Mouse (Mus musculus): ENCODE measurements around the gene Ethe1. TPM values are rescaled to one million over a fixed set of nuclear protein-coding genes. Genes with fewer than 3 reads are reported as not detected.
"Not testable (repeated sequence)": the region's sequence is repeated elsewhere in the genome, so short reads cannot be mapped to it uniquely, and the experiment has no call there.

Gene Ethe1
- total RNA-seq, 4 experiments from 2014 or later, result 66.1 to 75.2 (median 70.0) TPM

GRCm38 (mm10) chr7:24611709-24612108 lies 24.4 kb downstream of the Ethe1 start:
- DNase-seq (ENCODE audit: low spot score), result no peak

- no peak for DNase-seq (ENCODE audit: low spot score)
Observed at GRCm38 (mm10) chr7:24612308-24612910, 25.1 kb downstream of the Ethe1 start.

GRCm38 (mm10) chr7:24614816-24615215 lies 27.5 kb downstream of the Ethe1 start:
- DNase-seq (ENCODE audit: low spot score), result no peak

DNA sequence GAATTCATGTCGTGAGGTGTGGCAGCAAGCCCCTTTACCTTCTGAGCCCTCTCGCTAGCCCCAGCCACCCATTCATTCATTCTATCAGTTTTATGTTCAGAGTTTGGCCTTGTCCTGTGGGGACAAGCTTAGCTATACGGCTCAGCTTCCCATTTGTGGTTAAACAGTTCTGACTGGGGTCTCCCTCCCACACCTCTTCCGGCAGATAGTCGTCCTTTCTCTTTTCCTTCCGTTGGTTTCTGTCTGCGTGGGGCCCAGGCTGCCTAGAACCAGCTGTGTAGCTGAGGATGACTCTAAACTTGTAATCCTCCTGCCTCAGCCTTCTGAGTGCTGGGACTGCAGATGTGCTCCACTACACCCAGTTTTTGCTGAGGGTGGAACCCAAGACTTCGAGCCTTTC lies 30.4 kb downstream of the Ethe1 start:
- no peak for DNase-seq (ENCODE audit: low spot score)

DNA sequence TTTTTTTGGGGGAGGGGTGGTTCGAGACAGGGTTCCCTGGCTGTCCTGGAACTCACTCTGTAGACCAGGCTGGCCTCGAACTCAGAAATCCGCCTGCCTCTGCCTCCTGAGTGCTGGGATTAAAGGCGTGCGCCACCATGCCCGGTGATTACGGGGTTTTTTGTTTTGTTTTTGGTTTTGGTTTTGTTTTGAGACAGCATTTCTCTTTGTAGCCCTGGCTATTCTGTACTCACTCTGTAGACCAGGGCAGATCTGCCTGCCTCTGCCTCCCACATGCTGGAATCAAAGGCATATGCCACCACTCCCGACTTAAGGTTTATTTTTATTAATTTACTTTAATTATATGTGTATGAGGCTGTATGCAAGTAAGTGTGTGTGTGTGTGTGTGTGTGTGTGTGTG lies 31.0 kb downstream of the Ethe1 start:
- DNase-seq (ENCODE audit: low spot score), result not testable (repeated sequence)

DNA sequence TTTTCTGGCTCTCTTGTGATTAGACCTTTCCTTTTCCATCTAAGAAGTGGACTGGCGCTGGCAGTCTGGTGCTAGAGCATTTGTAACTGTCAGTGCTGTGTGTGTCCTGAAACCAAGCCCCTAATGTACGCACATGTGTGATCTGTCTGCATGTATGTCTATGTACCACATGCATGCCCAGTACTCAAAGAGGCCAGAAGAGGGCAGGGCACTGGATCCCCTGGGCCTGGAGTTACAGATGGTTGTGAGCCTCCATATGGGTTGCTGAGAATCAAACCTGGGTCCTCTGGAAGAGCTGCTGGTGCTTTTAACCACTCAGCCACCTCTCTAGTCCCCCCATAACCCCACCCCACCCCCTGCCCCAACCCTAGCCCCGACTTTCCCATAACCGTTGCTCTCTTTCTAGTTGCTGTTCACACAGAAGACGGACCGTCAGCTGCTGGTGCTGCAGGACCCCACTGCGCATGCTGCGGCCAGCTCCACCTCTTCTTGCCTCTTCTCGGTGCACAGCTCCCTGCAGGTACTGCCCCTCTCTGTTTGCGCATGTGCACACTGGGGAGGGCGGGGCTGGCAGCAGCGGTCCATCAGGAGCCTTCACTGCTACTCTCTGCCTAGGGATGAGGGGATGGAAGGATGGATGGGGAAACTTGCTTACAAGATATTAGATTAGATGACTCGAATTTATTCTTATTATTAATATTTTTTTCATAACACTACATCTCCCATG lies 32.5 kb downstream of the Ethe1 start:
- DNase-seq (ENCODE audit: low spot score), result no peak

GRCm38 (mm10) chr7:24621193-24621592 lies 33.9 kb downstream of the Ethe1 start:
- DNase-seq (ENCODE audit: low spot score), result no peak

GRCm38 (mm10) chr7:24622967-24623366 lies 35.6 kb downstream of the Ethe1 start:
- no peak for DNase-seq (ENCODE audit: low spot score)

DNA sequence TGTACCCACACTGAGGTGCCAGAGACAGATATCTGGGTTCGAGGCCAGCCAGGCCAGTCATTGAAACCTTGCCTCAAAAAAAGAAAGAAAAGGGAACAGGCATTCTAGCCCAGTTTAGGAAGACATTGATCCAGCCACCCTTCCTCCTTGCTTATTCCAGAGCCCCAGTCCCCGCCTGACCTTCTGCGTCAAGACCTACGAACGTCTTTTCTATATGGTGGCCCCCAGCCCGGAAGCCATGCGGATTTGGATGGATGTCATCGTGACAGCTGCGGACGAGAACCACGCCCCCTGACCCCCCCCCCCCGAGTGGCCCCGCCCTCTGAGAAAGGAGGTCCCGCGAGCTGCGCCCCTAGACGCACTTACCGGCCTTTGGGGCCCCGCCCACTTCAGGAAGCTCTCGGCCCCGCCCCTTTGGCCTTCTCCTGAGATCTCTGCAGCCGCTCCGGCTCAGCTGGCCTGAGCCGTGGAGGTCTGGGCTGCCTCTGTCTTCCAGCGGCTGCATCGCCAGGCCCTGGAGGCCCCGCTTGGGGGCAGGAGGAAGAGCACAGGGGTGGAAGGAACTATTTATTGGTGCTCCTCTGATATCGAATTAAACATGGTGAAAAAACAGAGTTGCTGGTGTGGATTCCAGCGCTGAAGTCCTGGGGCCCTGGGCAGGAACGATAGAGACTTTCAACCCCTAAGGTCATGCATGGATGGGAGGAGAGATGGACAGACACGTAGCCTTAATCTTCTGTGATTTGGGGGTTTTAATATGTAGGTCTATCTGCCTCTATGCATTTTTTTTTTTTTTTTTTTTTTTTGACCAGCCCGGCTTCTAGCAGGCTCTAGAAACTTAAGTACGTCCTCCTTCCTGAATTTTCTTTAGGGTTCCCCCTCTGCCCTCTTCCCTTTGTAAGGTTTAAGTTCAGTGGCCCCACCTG lies 41.6 kb downstream of the Ethe1 start:
- peak; percentile 77 for DNase-seq (ENCODE audit: low spot score)

GRCm38 (mm10) chr7:24629672-24630071 lies 42.3 kb downstream of the Ethe1 start:
- no peak for DNase-seq (ENCODE audit: low spot score)

- no peak for DNase-seq (ENCODE audit: low spot score)
Observed at GRCm38 (mm10) chr7:24630116-24630880, 43.0 kb downstream of the Ethe1 start.

DNA sequence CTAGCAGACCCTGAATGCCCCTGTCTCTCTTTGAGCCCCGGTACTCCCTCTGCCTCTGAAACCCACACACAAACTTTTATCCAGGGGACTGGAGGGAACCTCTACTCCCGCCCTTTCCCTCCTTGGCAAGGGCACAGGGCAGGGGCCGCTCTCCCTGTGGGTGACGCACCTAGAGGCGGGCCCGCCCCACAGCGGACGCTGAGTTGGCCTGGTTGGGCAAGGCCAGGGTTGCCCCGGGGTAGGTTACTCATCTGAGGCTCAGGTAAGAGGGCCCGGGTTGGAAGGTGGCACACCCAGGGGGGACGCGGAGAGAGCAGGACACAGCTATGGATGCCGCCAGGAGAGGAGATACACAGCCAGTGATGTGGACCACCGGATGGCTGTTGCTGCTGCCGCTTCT lies 48.9 kb downstream of the Ethe1 start, which contains the start of gene Lypd3:
Gene Lypd3, plus strand, starts transcription at position 287 of the 400 bp plus-strand sequence.
- DNase-seq (ENCODE audit: low spot score), result no peak

GRCm38 (mm10) chr7:24637046-24637445 lies 49.7 kb downstream of the Ethe1 start:
- DNase-seq (ENCODE audit: low spot score), result no peak

- no peak for DNase-seq (ENCODE audit: low spot score)
Observed at GRCm38 (mm10) chr7:24638026-24638856, 50.9 kb downstream of the Ethe1 start.

DNA sequence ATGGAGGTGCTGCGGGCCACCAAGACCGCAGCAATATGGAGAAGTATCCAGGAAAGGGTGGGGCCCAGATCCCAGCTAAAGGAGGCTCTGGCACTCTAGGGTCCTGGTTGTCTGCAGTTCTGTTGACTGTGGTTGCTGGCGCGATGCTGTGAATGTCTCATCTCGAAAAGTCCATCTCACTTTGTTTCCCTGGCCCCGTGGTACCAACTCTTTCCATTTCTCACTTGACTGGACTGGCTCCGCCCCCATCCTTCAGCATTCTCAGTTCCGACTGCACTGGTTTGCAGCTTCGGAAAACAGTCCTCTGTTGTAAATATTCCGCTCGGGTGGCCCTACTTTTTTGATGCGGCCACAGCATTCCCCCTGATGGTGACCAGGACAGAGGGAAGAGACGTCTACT lies 53.1 kb downstream of the Ethe1 start:
- no peak for DNase-seq (ENCODE audit: low spot score)

DNA sequence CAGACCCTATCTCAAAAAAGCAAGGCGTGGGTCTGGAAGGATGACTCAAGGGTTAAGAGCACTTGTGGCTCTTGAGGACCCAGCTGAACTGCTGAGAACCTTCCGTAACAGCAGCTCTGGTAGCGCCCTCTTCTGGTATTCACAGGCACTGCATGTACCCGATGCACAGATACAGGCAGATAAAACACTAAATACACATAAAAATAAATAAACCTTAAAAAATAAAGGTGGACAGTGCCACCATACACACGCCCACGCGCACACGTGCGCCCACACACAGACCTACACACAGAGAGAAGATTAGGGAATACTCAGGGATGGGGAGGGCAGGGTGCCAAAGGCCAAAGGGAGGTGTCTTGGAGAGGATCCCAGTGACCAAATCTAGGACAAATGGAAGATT lies 55.1 kb downstream of the Ethe1 start:
- peak; percentile 35 for DNase-seq (ENCODE audit: low spot score)

- no peak for DNase-seq (ENCODE audit: low spot score)
Observed at GRCm38 (mm10) chr7:24644492-24644891, 57.1 kb downstream of the Ethe1 start.

DNA sequence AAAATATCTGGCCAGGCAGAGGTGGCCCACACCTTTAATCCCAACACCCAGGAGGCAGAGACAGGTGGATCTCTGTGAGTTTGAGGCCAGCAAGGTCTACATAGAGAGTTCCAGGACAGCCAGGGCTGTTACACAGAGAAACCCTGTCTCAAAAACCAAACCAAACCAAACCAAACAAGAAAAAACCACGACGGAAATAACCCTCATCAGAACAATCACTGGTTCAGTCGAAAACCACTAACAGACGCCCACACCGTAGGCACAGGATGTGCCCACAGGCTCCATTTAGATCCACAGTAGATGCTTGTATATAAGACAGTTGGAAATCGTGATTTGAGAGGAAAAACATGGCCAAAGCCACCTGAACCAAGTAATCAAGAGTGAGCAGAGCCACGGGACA lies 57.7 kb downstream of the Ethe1 start:
- no peak for DNase-seq (ENCODE audit: low spot score)

GRCm38 (mm10) chr7:24646486-24646885 lies 59.1 kb downstream of the Ethe1 start:
- DNase-seq (ENCODE audit: low spot score), result no peak

DNA sequence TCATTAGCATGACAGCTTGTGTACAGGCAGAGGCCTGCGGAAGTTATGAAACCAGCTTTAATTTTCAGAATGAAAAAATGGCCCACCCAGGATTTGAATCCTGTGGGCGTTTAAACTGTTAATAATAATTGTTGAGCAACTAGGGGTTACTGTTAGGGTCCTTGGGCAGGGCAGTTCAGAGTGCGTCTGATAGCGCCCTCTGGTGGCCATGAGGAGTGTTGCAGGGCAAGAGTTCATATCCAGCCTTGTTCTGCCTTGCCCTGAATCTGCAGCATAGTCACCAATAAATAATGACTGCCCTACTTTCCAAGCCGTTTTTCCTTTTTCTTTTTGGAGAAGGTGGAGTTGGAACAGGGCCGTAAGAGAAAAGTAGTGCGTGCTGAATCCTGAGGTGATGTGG lies 66.3 kb downstream of the Ethe1 start:
- peak; percentile 42 for DNase-seq (ENCODE audit: low spot score)
